Mouse (Mus musculus): ENCODE data around the gene Cdpf1. TPM values are rescaled to one million over a fixed set of nuclear protein-coding genes. Genes with fewer than 3 reads are reported as not detected.
"Not testable (repeated sequence)": the region's sequence is repeated elsewhere in the genome, so short reads cannot be mapped to it uniquely, and the experiment has no call there.

Cdpf1 gene
- total RNA-seq, 2 experiments from 2014 or later = 25.3 to 25.8 TPM

DNA sequence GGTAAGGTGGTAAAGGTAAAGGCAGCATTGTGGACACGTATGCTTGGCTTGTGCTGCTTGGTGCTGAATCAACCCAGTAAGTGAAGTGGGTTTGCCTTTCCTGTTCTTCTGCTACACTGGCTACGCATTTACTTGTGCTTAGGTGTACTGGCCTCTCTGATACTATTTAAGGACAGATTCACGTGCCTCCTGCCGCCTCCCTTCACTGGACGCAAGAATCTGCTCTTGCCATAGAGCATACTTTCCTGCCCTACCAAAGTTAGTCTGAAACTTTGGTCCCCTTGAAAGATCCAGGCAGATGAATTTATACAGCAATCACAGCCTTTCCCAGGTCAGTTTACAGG is 1.1 kb downstream of the Cdpf1 start:
- no peak for DNase-seq (ENCODE audit: extremely low spot score in 1 of 2, low spot score in 2 of 2)
- intact Hi-C loops (cut with DNase I) = no loop called here

DNA sequence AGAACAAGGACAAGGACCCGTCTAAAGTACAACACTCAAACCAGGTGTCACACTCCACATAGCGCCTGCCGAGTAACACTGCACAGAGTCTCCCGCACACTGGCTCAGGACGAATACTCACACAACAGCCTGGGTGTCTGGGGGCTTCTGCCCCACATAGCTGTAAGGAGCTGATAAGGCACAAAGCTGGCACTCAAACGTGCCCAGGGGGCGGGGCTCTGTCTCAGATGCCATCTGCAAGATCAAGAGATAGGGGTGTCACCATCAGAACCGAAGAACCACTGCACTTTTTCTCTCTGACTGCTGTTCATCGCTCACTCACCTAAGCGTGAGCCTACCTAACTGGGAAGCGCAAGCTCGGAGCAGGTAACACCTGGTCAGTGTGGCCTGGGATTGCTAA is 2.4 kb downstream of the Cdpf1 start:
- DNase-seq (ENCODE audit: extremely low spot score in 1 of 2, low spot score in 2 of 2) = no peak
- intact Hi-C loops (cut with DNase I) = no loop called here

DNA sequence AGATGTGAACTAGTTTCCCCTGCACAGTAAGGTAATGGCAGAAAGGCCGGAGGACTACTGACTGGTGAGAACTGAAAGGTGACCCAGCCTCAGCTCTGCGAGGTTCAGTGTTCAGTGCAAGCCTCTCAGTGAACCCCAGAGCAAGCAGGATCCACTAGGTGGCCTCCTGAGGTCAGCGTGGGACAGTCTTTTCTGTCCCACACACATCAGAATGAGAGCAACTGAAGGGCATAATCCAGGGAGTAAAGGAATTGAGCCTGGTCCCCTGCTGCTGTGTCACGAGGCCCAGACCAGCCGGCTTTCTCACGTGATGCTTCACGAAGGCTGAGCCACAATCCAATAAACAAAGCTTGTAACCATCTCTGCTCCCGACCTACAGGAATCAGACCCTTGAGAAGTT is 3.1 kb downstream of the Cdpf1 start:
- intact Hi-C loops (cut with DNase I) = no loop called here
- DNase-seq (ENCODE audit: extremely low spot score in 1 of 2, low spot score in 2 of 2) = no peak

DNA sequence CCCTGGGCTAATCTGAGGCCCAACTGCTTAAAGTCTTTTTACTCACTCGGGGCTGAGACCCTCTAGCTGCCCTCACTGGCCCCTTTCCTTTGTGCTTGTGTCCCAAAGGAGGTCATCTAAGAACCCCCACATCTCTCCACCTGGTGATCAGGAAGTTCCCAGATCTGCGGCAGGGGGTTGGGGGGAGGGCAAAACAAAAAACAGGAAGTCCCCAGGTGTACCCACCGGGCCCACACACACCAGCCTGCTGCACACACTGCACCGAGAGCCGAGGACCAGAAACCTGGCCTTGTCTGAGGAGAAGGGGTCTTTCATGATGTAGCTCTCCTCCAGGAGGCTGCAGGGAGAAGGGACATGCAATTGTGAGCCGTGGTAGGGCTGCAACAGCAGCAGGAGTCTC is 3.5 kb downstream of the Cdpf1 start:
- intact Hi-C loops (cut with DNase I) = no loop called here
- no peak for DNase-seq (ENCODE audit: extremely low spot score in 1 of 2, low spot score in 2 of 2)

DNA sequence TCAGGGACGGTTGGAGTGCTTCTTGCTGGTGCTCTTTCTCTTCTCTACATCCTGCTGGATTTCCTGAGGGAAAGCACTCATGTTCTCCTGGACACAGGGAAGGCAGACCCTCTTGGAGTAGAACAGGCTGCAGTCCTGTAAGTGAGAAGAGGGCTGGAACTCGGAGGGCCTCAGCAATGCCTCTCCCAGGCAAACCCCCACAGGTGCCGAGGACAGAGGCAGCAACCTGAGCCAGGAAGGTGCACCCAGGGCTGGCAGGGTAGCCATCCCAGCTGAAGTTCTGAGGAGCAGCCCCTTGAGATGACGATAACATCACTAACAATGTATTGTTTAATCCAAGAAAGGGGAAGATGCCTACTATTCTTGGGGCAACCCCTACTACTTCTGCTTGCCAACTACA is 4.1 kb downstream of the Cdpf1 start:
- no peak for DNase-seq (ENCODE audit: extremely low spot score in 1 of 2, low spot score in 2 of 2)
- intact Hi-C loops (cut with DNase I) = no loop called here

DNA sequence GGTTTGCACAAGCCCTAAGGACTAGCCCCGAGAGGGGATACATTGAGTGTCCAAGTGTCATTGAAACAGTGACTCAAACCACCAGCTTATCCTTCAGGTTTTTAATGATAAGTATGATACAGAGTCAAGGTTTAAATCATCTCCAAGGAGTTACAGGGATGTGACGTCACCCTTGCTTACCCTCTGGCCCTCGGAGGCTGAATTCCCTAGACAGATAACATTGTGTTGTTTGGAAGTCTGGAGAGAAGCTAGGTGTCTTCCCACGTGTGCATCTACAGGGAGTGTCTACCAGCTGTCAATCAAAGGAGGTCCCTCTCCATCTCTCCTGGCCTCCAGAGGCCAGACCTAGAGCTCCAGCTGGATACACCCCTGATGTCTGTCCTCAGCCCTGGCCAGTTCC is 4.6 kb downstream of the Cdpf1 start:
- intact Hi-C loops (cut with DNase I) = no loop called here

DNA sequence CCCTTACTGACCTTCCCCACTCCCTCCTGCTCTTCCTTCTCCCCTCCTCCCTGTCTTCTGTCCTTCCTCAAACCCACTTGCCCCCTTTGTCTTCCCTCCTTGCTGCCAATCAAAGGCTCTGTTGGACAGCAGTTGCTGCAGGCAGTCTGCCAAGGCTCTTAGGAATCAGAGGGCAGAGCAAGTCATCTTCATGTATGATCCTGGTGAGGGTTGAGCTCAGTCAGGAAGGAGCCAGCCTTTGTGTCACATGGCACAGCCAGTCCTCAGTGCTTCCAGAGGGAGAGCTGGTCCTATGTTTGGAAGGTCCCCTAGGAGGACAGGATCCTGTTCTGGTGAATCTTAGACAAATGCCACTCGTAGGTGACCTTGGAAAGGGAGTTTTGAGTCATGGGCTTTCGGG is 8.6 kb downstream of the Cdpf1 start:
- DNase-seq (ENCODE audit: extremely low spot score in 1 of 2, low spot score in 2 of 2) = no peak
- intact Hi-C loops (cut with DNase I) = no loop called here

More for the DNA sequence above, 4.6 kb downstream of the Cdpf1 start:
- no peak for DNase-seq (ENCODE audit: extremely low spot score in 1 of 2, low spot score in 2 of 2)

DNA sequence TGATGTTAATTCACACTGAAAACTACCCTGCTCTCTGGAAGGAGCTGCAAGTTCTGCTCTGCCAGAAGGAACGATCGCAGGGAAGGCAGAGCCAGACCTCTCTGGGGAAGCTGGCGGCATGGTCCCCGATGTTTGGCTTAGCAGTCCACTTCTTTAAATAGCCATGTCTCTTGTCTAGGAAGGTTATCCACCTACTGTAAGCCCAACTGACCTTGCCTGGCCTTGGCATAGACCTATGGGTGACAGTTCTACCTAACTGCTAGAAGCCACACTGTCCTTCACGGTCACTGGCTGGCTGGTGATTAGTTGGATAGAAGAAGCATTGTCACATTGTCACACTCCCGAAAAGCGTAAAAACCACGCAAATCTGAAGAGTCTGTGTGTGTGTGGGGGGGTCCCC is 12.8 kb downstream of the Cdpf1 start:
- no peak for DNase-seq (ENCODE audit: extremely low spot score in 1 of 2, low spot score in 2 of 2)
- intact Hi-C loops (cut with DNase I) = no loop called here

DNA sequence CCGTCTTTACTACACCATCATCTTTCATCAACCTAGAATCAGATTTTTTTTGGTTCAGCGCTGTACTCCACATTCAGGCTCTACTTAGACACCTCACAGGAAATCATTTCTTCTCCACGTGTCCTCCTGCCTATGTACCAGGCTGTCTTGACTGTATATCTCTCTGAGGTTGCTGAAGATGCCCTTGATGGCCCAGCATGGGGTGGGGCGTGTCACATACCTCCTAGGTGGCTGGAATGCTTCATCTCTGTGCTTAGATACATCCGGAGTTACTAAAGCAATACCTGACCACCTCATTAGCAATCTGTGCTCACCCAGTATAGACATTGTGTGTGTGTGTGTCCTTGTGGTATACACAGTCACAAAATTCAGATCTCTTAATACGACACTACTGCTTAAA is 16.0 kb downstream of the Cdpf1 start:
- intact Hi-C loops (cut with DNase I) = no loop called here
- DNase-seq (ENCODE audit: extremely low spot score in 1 of 2, low spot score in 2 of 2) = no peak

DNA sequence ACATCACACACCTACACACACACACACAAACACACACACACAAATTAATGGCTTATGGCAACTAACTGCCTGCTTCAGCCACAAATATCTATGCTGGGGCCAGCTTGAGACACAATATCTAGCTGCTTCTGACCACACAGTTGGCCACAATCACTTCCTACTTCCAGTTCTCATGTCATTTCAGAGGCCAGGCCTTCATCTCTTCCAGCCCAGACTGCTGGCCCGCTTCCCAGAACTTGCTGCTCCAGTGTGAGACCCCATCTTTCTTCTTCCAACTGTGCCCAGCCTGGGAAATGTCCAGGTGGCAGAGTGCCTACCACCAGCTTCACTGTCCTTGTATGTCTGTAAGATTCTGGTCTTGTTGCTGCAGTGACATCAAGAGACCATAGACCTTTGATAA is 18.7 kb downstream of the Cdpf1 start:
- peak; percentile 66 to 76 for DNase-seq (ENCODE audit: extremely low spot score in 1 of 2, low spot score in 2 of 2)

DNA sequence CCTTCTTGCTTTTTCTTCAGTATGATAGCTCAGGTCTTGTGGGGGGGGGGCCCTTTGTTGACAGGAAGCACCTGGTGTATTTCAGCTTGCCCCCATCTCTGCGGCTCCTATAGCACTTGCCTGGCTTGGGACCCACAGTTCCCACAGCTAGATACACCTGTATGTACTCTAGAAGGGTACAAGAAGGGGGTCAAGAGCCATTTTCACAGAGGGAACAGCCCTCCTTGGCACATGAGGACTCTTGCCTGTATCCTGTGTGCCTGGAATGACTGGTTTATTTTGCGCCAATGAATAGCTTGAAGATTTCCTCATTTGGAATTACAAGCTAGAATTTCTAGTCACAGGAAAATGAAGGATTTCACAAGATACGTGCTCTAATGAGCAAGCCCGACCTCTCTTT is 20.0 kb downstream of the Cdpf1 start:
- intact Hi-C loops (cut with DNase I) = no loop called here
- DNase-seq (ENCODE audit: extremely low spot score in 1 of 2, low spot score in 2 of 2) = no peak

More for the DNA sequence above, 18.7 kb downstream of the Cdpf1 start:
- intact Hi-C loops (cut with DNase I) = no loop called here

DNA sequence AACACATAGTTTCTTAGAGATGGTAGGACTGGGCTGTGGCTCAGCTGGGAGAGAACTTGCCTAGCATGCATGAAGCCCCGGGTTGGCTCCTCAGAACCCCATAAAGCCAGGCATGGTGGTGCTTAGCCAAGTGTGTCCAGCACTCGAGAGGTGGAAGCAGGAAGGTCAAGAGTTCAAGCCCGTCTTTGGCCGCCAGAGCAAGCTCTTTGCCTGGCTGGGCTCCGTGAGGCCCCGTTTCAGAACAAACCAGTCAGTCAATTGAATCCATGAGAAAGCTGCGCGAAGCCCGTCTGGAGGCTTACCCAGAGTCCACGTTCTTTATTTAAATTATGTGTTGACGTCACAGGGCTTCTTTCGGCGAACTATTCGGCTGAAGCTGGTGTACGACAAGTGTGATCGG is 22.9 kb downstream of the Cdpf1 start:
- DNase-seq (ENCODE audit: extremely low spot score in 1 of 2, low spot score in 2 of 2) = no peak
- intact Hi-C loops (cut with DNase I) = loop anchor here (5.0 kb wide), 2 partner anchors 41 to 56 kb away; partner anchors contain the start of gene Ppara

DNA sequence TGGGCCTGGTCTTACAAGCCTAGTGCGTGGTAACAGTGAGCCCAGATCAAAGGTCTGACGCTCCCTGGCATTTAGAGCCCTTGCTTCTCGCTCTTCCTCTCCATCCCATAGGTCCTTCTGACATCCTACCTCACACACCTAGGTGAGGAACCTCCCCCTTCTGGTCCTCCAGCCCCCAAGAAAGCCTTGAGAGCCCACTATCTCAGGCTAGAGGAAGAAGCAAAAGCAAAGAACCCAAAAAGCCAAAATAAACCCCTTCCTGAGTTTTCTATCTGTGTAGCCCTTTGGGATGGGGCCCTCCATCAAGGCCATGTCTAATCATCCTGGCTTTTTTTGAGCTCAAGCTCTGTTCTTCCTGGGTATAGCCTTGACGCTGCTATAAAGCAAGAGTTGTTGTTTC is 23.4 kb downstream of the Cdpf1 start:
- intact Hi-C loops (cut with DNase I) = loop anchor here (5.0 kb wide), 2 partner anchors 41 to 56 kb away; partner anchors contain the start of gene Ppara
- DNase-seq (ENCODE audit: extremely low spot score in 1 of 2, low spot score in 2 of 2) = no peak

DNA sequence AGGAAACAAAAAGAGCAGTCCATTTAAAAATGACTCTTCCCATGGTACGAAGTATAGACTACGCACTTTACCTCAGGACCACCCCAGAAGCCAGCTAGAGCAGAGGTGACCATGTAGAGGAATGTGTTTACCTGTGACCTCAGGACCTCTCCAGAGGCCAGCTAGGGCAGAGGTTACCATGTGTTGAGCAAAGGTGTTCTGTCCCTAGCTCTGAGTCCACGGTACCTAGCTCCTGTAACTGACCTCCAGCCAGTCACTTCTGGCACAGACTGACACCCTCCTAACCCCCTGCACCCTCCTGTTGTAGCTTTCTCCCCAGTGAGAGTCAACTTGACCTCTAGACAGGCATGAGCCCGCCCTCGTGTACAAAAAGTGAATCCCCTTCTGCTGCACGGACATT is 24.0 kb downstream of the Cdpf1 start:
- no peak for DNase-seq (ENCODE audit: extremely low spot score in 1 of 2, low spot score in 2 of 2)
- intact Hi-C loops (cut with DNase I) = loop anchor here (5.0 kb wide), 2 partner anchors 40 to 55 kb away; partner anchors contain the start of gene Ppara

DNA sequence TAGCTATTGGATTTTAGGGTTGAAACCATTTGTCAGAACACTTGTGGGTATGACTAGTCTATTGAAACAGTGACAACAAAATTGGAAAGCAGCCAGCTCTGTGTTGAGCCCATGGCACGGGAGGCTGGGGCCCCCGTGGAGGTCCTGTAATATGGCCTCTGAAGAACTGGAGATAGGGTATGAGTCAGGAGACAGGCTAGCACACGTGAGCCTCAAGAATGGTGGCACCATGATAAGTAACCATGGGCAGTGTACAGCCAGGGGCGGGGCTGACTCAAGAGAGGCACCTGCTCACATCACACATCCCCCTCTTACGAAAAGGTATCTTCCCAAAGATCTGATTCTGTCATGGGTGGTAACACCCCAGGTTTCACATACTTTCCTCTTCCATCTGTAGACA is 24.8 kb downstream of the Cdpf1 start:
- intact Hi-C loops (cut with DNase I) = loop anchor here (5.0 kb wide), 2 partner anchors 39 to 54 kb away; partner anchors contain the start of gene Ppara
- no peak for DNase-seq (ENCODE audit: extremely low spot score in 1 of 2, low spot score in 2 of 2)

DNA sequence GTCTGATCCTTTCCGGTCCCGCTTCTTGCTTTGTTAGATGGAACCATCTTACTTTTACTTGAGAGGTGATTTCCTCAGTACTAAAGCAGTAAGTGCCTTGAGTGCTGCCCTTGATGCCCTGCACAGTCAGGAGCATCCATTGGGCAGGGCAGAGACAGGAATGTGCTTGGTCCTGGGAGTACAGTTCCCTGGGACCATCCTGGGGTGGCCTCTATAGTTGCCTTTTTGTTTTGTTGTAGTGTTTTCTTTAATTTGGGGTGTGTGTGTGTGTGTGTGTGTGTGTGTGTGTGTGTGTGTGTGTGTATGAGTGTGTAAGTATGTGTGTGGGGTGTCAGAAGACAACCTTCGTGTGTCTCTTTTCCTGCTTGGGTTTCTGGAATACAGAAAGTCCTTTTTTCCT is 27.2 kb downstream of the Cdpf1 start:
- no peak for DNase-seq (ENCODE audit: extremely low spot score in 1 of 2, low spot score in 2 of 2)
- intact Hi-C loops (cut with DNase I) = no loop called here

DNA sequence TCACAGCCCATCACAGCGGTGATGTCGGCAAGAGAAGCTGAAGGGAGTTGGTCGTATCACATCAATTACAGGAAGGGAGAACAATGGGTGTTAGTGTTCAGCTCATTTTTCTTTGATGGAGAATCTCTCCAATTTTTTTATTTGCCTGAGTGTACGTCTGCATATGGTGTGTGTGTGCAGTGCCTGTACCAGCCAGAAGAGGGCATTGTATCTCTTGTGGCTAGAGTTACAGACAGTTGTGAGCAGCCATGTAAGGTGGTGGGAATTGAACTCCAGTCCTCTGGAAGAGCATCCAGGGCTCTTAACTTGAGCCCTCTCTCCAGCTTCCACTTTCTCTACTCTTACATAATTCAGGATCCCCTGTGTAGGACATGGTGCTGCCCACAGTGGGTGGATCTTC is 28.4 kb downstream of the Cdpf1 start:
- intact Hi-C loops (cut with DNase I) = no loop called here
- no peak for DNase-seq (ENCODE audit: extremely low spot score in 1 of 2, low spot score in 2 of 2)

DNA sequence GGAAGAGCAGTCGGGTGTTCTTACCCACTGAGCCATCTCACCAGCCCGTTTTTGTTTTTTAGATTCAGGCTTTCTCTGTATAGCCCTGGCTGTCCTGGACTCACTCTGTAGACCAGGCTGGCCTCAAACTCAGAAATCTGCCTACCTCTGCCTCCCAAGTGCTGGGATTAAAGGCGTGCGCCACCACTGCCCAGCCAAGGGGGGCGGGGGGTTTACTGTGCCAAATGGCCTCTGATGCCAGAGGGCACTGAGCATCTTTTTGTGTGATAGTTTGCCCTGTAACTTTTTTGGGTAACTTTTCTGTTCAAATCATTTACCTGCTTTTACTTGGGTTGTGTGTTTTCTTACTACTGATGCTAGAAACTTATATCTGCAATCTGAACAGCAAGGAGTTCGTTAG is 32.6 kb downstream of the Cdpf1 start:
- intact Hi-C loops (cut with DNase I) = not testable (repeated sequence)

DNA sequence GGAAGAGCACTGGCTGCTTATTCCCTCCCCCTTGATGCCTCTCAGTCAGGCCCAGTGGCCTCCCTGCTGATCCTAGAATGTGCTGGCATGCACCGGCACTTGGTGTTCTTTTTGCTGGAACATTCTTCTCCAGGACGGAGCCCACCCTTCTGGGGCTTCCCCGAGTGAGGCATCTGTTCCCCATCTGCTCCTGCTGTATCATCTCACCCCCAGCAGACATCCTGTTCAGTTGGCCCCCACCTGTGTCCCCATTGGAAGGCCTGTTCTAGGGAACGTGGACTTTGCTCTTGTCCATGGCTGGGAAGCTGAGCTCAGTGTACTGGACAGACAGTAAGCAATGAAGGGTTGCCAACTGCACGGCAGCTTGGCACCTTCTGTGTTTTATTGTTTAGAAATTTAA is 34.7 kb downstream of the Cdpf1 start:
- intact Hi-C loops (cut with DNase I) = no loop called here
- DNase-seq (ENCODE audit: extremely low spot score in 1 of 2, low spot score in 2 of 2) = peak in 1 of 2 experiments; percentile 48

More for the DNA sequence above, 32.6 kb downstream of the Cdpf1 start:
- not testable (repeated sequence) for DNase-seq (ENCODE audit: extremely low spot score in 1 of 2, low spot score in 2 of 2)

DNA sequence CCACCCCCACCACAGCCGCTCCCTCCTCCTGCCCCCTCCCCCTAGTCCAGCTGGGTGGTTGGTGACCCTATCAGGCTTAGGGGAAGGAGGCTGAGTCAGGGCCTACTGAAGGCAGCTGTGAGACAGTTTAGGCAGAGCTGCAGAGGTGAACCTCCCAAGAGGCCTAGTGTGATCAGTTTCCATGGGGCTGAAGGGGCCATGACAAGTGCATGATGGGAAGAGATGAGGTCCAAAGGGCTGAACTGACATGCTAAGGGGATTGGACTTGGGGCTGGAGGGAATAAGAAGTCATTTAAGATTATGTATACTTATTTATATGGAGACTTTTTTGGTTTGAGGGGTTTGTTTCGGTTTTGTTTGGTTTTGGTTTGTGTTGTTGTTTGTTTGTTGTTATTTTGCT is 35.3 kb downstream of the Cdpf1 start:
- intact Hi-C loops (cut with DNase I) = no loop called here
- DNase-seq (ENCODE audit: extremely low spot score in 1 of 2, low spot score in 2 of 2) = no peak

DNA sequence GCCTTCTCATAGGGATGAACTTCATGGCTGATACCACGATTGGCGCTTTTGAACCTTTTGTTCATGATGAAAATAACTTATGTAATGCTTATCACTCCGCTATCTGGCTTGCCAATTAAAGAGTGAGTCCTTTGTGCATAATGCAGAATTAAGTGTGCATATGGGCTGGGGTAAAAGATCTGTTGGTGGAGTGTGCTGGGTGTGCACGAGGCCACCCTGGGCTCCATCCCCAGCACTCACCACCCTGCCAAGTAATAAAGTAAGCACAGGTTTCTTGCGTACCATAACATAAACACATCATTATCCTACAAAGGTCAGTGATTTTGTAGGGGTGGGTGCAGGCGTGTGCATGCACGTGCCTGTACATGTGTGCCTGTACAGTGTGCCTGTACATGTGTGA is 36.5 kb downstream of the Cdpf1 start:
- no peak for DNase-seq (ENCODE audit: extremely low spot score in 1 of 2, low spot score in 2 of 2)
- intact Hi-C loops (cut with DNase I) = no loop called here

DNA sequence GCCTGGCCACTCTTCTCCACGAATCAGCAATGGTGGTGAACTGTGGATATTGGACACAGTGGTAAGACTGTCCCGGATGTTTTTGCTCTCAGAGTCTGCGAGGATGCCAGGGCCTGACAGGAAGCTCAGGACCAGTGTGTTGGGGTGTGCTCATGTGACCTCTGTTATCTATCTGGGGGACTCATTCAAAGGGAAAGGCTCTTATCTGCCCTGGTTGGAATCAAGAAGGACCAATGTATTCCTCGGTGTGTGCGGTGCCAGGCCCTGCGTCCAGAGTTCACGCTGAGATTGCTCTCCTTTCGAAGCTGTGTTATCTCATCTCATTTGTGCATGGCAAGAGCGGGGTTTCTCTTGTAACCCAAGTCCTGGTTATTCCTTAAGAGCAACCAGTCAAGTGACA is 37.1 kb downstream of the Cdpf1 start:
- DNase-seq (ENCODE audit: extremely low spot score in 1 of 2, low spot score in 2 of 2) = no peak
- intact Hi-C loops (cut with DNase I) = no loop called here
